Mouse (Mus musculus) embryonic facial prominence, embryonic 11.5 days (tissue): ENCODE data around the gene Tmem39a. TPM values are rescaled to one million over a fixed set of nuclear protein-coding genes. Genes with fewer than 3 reads are reported as not detected.

Experiments
- ATAC-seq: fragments of 200-750 bp; cut with Nextera tagmentation; replicated peaks from 2 replicates; pipeline ENCODE4 v1.8.0; 2017; ENCODE audit warnings: low read depth; ENCODE audit not compliant: insufficient number of reproducible peaks, low FRiP score, low TSS enrichment
- DNase-seq: peaks from one replicate; pipeline ENCODE4 v3.0.0-alpha.2; 2015; ENCODE audit warnings: low spot score
- H3K27ac ChIP-seq: fragments of 300-500 bp; sonication (generic); replicated peaks from 2 replicates; pipeline ENCODE4 v1.5.1; 2014; ENCODE audit warnings: mild to moderate bottlenecking, low read depth, low read length, control low read depth
- H3K27me3 ChIP-seq: fragments of 300-500 bp; sonication (generic); 2 replicates; pipeline ENCODE4 v1.6.1; 2014; ENCODE audit warnings: mild to moderate bottlenecking, low read length, moderate library complexity, mixed read lengths; ENCODE audit not compliant: control insufficient read depth, insufficient read depth
- H3K36me3 ChIP-seq: fragments of 300-500 bp; sonication (generic); replicated peaks from 2 replicates; pipeline ENCODE4 v1.6.1; 2014; ENCODE audit warnings: low read depth, mild to moderate bottlenecking, low read length, moderate library complexity, mixed read lengths; ENCODE audit not compliant: control insufficient read depth, insufficient read depth
- H3K4me1 ChIP-seq: fragments of 300-500 bp; sonication (generic); 2 replicates; pipeline ENCODE4 v1.6.1; 2014; ENCODE audit warnings: low read length, mixed read lengths; ENCODE audit not compliant: control insufficient read depth, insufficient read depth
- H3K4me2 ChIP-seq: fragments of 300-500 bp; sonication (generic); 2 replicates; pipeline ENCODE4 v1.6.1; 2014; ENCODE audit warnings: low read depth, mild to moderate bottlenecking, control low read depth, low read length, moderate library complexity
- H3K4me3 ChIP-seq: fragments of 300-500 bp; sonication (generic); 2 replicates; pipeline ENCODE4 v1.5.1; 2014; ENCODE audit warnings: low read depth, low read length, control low read depth
- H3K9ac ChIP-seq: fragments of 300-500 bp; sonication (generic); replicated peaks from 2 replicates; pipeline ENCODE4 v1.6.1; 2014; ENCODE audit warnings: mild to moderate bottlenecking, control low read depth, low read length
- H3K9me3 ChIP-seq: fragments of 300-500 bp; sonication (generic); replicated peaks from 2 replicates; pipeline ENCODE4 v1.6.1; 2016; ENCODE audit warnings: mild to moderate bottlenecking, low read length, inconsistent platforms, mixed read lengths; ENCODE audit not compliant: control insufficient read depth
- WGBS: fragments of 180-500 bp; shearing (Covaris S2); extraction: QIAGEN DNeasy Blood & Tissue Kit; methylation state at CpG from one replicate; pipeline ENCODE4 v1.1.7; 2014; 5-methylcytosine and 5-hydroxymethylcytosine counted together
- polyA plus RNA-seq: library from polyadenylated mRNA; unstranded; fragments of >200 nt; fragmentation: Nextera tagmentation; extraction: Ambion mirVana; gene quantifications from 2 replicates; pipeline ENCODE4 v1.2.1, GENCODE M21; 2014

Gene Tmem39a
- polyA plus RNA-seq, 1 experiment from 2014 or later = 107 TPM

DNA sequence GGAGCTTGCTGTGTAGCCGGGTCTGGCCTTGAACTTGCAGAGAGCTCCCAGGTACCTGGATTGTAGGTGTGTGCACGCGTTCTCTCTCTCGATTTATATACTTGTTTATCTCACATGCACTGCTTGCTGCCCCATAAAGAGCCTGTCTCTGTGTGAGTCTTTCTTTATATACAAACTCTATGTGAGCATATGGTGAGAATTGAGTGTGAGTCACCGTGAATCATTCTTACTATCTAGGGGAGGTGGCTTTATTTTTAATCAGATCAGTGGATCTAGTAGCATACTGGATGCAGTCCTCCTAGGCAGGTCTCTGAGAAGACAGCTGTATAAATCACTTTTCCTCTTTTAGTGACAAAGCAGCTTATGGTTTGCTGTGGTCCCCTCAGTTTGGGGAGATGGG is 9.7 kb downstream of the Tmem39a start:
- no peak for DNase-seq
- H3K4me2 ChIP-seq = no peak overlapping the region
- 95% methylated on average over 5 of the region's 5 CpGs for WGBS
- H3K27ac ChIP-seq = no peak overlapping the region
- H3K4me3 ChIP-seq = no peak overlapping the region
- no peak overlapping the region for H3K9ac ChIP-seq
- no peak for ATAC-seq
- peaks cover 4% of the 10 kb centered on the region for H3K36me3 ChIP-seq
- no peaks in the 10 kb centered on the region; the same call in 1 of the 2 replicates for H3K4me1 ChIP-seq
- no peaks in the 10 kb centered on the region for H3K27me3 ChIP-seq
- H3K9me3 ChIP-seq = no peaks in the 10 kb centered on the region

DNA sequence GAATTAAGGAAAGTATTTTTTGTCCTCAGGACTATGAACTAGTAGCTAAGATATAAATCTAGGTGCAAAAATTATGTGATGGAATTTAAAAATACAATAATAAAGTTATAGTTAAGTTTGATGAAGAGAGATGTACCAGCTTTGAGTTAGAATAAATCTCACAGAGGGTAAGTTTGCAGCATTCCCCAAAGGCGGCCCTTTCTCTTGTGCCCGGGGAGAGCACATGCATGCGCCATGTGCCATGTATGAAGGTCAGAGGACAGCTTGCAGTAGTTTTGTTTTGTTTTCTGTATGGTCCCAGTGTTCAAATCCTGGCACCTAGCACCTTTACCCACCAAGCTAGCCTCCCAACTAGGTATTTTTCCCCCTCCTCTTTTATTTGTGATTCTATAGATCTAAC is 13.0 kb downstream of the Tmem39a start:
- Histone ChIP-seq H3K27me3 (no peaks in the 10 kb centered on the region), H3K4me3 (no peak overlapping the region), H3K9me3 (no peaks in the 10 kb centered on the region), H3K4me2 (no peak overlapping the region), H3K9ac (no peak overlapping the region), H3K4me1 (no peaks in the 10 kb centered on the region), H3K36me3 (peaks cover 7% of the 10 kb centered on the region), H3K27ac (no peak overlapping the region)
- ATAC-seq (no peak), DNase-seq (no peak)
- WGBS = 96% methylated on average over 3 of the region's 3 CpGs

DNA sequence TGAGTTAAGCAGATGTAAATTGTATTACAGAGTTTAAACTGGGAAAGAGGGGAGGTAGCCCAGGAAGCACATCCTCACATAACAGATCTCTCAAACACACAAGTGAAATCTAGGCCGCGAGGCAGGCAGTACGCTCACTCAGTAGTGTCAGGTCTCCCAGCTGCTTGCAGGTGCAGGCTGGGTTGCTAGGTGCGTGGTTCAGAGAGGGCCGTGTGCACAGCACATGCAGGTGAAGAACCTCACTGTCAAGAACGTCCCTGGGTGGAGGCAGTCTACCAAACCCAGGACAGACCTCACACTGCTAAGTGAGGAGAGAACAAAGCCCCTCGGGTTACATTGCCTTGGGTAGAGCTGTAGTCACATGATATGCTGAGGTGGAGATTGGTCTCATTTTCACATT is 26.3 kb downstream of the Tmem39a start:
- Histone ChIP-seq H3K27me3 (no peaks in the 10 kb centered on the region), H3K9ac (no peak overlapping the region), H3K9me3 (no peaks in the 10 kb centered on the region), H3K4me2 (no peak overlapping the region), H3K36me3 (peaks cover 15% of the 10 kb centered on the region), H3K27ac (no peak overlapping the region), H3K4me3 (no peak overlapping the region), H3K4me1 (no peaks in the 10 kb centered on the region)
- no peak for ATAC-seq
- 90% methylated on average over 7 of the region's 7 CpGs for WGBS
- no peak for DNase-seq

DNA sequence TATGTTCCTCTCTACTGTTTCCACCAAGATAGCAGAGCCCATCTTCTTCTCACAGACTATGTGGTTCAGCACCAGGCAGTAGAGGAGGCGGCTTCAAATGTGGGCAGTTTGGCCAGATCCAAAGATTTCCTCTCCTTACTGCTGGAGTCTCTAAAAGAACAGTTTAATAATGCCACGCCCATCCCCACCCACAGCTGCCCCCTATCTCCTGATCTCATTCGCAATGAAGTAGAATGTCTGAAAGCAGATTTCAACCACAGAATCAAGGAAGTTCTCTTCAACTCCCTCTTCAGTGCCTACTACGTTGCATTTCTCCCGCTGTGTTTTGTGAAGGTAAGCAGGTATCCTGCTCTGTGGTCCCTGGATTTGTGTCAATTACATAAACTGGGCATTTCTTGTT is 26.7 kb downstream of the Tmem39a start:
- no peak overlapping the region for H3K9ac ChIP-seq
- no peak overlapping the region for H3K4me2 ChIP-seq
- H3K36me3 ChIP-seq = peaks cover 15% of the 10 kb centered on the region
- H3K9me3 ChIP-seq = no peaks in the 10 kb centered on the region
- H3K27ac ChIP-seq = no peak overlapping the region
- WGBS = 87% methylated on average over 5 of the region's 5 CpGs
- H3K4me3 ChIP-seq = no peak overlapping the region
- ATAC-seq (no peak), DNase-seq (no peak)
- H3K4me1 ChIP-seq = no peaks in the 10 kb centered on the region
- H3K27me3 ChIP-seq = no peaks in the 10 kb centered on the region

DNA sequence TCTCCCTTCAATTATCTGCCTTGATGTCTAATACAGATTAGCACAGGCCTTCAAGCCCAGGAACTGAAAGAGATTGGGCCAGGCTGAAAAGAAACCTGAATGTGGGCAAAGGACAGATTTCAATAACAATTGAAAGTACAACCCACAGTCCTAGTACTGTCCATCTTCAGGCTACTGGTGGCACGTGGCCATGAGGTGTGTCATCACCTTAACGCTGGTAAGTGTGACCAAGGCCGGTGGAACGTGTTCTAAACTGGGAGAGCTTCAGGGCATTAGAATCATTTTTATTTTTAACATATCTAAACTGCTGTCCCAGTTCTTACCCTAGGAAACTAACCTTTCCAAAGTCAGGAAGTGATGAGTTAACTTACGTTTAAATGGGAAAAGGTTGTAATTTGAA is 28.7 kb downstream of the Tmem39a start:
- ATAC-seq (no peak), DNase-seq (no peak)
- peaks cover 14% of the 10 kb centered on the region for H3K36me3 ChIP-seq
- H3K27ac ChIP-seq = no peak overlapping the region
- no peaks in the 10 kb centered on the region for H3K4me1 ChIP-seq
- no peak overlapping the region for H3K9ac ChIP-seq
- H3K9me3 ChIP-seq = no peaks in the 10 kb centered on the region
- H3K27me3 ChIP-seq = no peaks in the 10 kb centered on the region
- WGBS = 92% methylated on average over 5 of the region's 5 CpGs
- no peak overlapping the region for H3K4me3 ChIP-seq
- no peak overlapping the region for H3K4me2 ChIP-seq

DNA sequence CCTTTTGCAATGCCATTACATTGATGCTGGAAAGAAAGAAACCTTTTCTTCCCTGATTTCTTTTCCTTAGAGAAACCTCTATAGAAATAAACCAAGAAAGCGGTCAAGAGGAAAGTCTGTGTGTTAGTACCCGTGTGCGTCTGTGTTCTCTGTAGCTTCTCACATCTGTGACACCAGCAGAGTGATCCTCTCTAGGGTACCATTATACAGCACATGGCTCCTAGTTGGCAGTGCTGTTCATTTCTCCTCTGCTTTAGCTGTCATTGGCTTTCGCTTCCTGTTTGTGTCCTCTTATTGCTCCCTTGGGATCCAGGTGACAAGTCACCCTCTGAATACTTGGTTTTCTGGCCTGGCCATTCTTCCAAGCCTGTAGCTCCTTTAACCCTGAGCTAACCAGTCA is 29.1 kb downstream of the Tmem39a start:
- H3K4me2 ChIP-seq = no peak overlapping the region
- no peaks in the 10 kb centered on the region for H3K27me3 ChIP-seq
- peaks cover 13% of the 10 kb centered on the region for H3K36me3 ChIP-seq
- DNase-seq (no peak), ATAC-seq (no peak)
- H3K9me3 ChIP-seq = no peaks in the 10 kb centered on the region
- no peak overlapping the region for H3K27ac ChIP-seq
- 88% methylated on average over 4 of the region's 4 CpGs for WGBS
- H3K9ac ChIP-seq = no peak overlapping the region
- H3K4me1 ChIP-seq = no peaks in the 10 kb centered on the region
- H3K4me3 ChIP-seq = no peak overlapping the region

DNA sequence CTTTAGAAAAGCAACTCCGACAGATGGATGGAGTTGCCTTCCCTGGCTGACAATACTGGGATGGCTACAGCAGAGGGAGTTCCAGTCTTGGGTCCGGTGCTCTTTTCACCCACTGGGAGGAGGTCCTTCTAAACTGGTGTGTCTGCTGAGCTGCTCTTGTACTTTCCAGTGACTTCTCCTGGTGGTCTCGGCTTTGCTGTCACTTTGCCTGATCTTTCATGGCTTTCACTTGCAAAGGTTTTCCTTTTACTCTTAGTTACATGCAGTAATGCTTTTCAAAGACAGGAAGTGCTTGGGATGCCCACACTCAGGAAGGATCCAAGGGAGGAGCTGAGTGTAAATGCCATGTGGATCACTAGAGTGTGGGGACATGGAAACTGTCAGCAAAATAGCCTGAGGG is 33.0 kb downstream of the Tmem39a start:
- H3K4me3 ChIP-seq = no peak overlapping the region
- no peak overlapping the region for H3K27ac ChIP-seq
- H3K4me1 ChIP-seq = no peaks in the 10 kb centered on the region
- no peak overlapping the region for H3K9ac ChIP-seq
- 72% methylated on average over 3 of the region's 3 CpGs for WGBS
- H3K4me2 ChIP-seq = no peak overlapping the region
- DNase-seq (no peak), ATAC-seq (no peak)
- no peaks in the 10 kb centered on the region for H3K27me3 ChIP-seq
- H3K36me3 ChIP-seq = no peaks in the 10 kb centered on the region; the same call in 1 of the 2 replicates
- no peaks in the 10 kb centered on the region for H3K9me3 ChIP-seq

DNA sequence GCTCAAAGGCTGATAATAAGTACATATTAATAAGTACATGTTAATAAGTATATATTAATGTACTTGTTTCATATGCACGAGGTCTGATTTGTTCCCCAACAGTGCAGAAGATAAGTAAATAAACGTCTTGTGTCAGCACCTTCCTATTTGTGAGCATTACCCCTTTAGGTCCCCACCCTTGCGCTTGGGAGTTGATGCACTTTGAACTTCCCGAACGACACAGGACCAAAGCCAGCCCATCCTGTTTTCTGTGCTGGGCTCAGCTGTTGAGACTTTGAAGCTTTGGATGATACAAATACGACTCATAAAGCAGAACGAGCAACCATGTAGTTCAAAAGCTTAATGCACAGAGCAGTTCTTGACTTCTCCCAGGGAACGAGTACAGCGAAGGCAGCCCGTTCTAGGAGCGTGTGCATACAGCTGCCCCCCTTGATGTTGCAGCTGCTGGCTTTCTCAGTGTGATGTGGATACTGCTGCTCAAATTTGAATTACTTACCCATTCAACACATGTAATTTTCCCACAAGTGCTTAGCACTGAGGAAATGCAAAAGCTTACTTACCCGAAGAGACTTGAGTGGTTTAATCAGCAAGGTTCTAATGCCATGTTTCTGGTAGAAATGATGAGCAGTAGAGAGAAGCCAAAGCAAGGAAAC is 33.7 kb downstream of the Tmem39a start:
- H3K4me2 ChIP-seq = no peak overlapping the region
- no peak overlapping the region for H3K9ac ChIP-seq
- H3K4me1 ChIP-seq = no peaks in the 10 kb centered on the region
- no peak overlapping the region for H3K27ac ChIP-seq
- DNase-seq (no peak), ATAC-seq (no peak)
- no peaks in the 10 kb centered on the region for H3K9me3 ChIP-seq
- WGBS = 91% methylated on average over 12 of the region's 12 CpGs
- H3K4me3 ChIP-seq = no peak overlapping the region
- H3K27me3 ChIP-seq = no peaks in the 10 kb centered on the region
- H3K36me3 ChIP-seq = no peaks in the 10 kb centered on the region; the same call in 1 of the 2 replicates
